Mouse (Mus musculus): Measurements from ENCODE around the gene Nupr1l. TPM values are rescaled to one million over a fixed set of nuclear protein-coding genes. Genes with fewer than 3 reads are reported as not detected.
A peak's percentile ranks its signal among the peaks of the same experiment; 100 is the strongest.
"Not testable (repeated sequence)": the region's sequence is repeated elsewhere in the genome, so short reads cannot be mapped to it uniquely, and the experiment has no call there.

Gene Nupr1l
- polyA plus RNA-seq, 1 experiment from 2014 or later = 3.7 TPM

- H3K36me3 ChIP-seq (ENCODE audit: control insufficient read depth, insufficient read depth, low read length) = 0 out of 2 replicates have a peak, but pooled peaks cover 4% of the 10 kb centered on the region
- WGBS = 35% methylated on average over 4 of the region's 4 CpGs
- H3K27ac ChIP-seq (ENCODE audit: low read depth, low read length) = peak overlapping the region; percentile 98
- peak overlapping the region; percentile 65 for H3K4me3 ChIP-seq (ENCODE audit: low read depth, low read length)
- H3K9me3 ChIP-seq (ENCODE audit: control insufficient read depth, low read length) = no peaks in the 10 kb centered on the region
- H3K9ac ChIP-seq (replicated peaks; ENCODE audit: low read depth, low read length) = peak overlapping the region; percentile 92
- H3K4me2 ChIP-seq (ENCODE audit: low read depth, low read length) = peak overlapping the region; percentile 75
- H3K4me1 ChIP-seq (ENCODE audit: control insufficient read depth, insufficient read depth, low read length) = no peaks in the 10 kb centered on the region
- no peak for ATAC-seq (ENCODE audit: low read depth)
- no peaks in the 10 kb centered on the region for H3K27me3 ChIP-seq (ENCODE audit: control insufficient read depth, insufficient read depth, low read length)
Observed at GRCm38 (mm10) chr5:129907775-129908174, 565 bp upstream of the Nupr1l start.

- no peaks in the 10 kb centered on the region for H3K27me3 ChIP-seq (ENCODE audit: control insufficient read depth, insufficient read depth, low read length)
- no peak for ATAC-seq (ENCODE audit: low read depth)
- H3K9ac ChIP-seq (replicated peaks; ENCODE audit: low read depth, low read length) = peak overlapping the region; percentile 92; the same call in 1 of the 2 replicates
- 65% methylated on average over 9 of the region's 9 CpGs for WGBS
- H3K36me3 ChIP-seq (ENCODE audit: control insufficient read depth, insufficient read depth, low read length) = no peaks in the 10 kb centered on the region
- peak overlapping the region; percentile 98 for H3K27ac ChIP-seq (ENCODE audit: low read depth, low read length)
- peak overlapping the region; percentile 75 for H3K4me2 ChIP-seq (ENCODE audit: low read depth, low read length)
- H3K9me3 ChIP-seq (ENCODE audit: control insufficient read depth, low read length) = no peaks in the 10 kb centered on the region
- H3K4me1 ChIP-seq (ENCODE audit: control insufficient read depth, insufficient read depth, low read length) = no peaks in the 10 kb centered on the region
- peak overlapping the region; percentile 65 for H3K4me3 ChIP-seq (ENCODE audit: low read depth, low read length)
Observed at GRCm38 (mm10) chr5:129909147-129909546, 807 bp downstream of the Nupr1l start.

- no peak overlapping the region for H3K9ac ChIP-seq (replicated peaks; ENCODE audit: low read depth, low read length)
- WGBS = 81% methylated on average over 7 of the region's 7 CpGs
- peak overlapping the region; percentile 75; the same call in 1 of the 2 replicates for H3K4me2 ChIP-seq (ENCODE audit: low read depth, low read length)
Observed at GRCm38 (mm10) chr5:129909591-129909990, 1.3 kb downstream of the Nupr1l start.

DNA sequence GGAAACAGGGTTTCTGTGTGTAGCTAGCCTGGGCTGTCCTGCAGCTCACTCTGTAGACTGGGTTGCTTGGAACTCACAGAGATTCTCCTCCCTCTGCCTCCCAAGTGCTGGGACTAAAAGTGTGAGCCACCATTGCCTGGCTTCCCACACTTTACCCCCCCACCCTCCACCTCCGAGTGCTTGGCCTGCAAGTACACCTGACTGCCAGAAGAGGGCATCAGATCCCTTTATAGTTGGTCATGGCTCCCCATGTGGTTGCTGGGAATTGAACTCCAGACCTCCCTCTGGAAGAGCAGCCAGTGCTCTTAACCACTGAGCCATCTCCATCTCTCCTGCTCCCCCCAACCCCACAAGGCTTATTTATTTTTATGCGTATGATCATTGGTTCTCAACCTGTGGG is 5.7 kb downstream of the Nupr1l start:
- no peak for ATAC-seq (ENCODE audit: low read depth)
- Histone ChIP-seq H3K36me3 (ENCODE audit: control insufficient read depth, insufficient read depth, low read length) (no peaks in the 10 kb centered on the region), H3K4me1 (ENCODE audit: control insufficient read depth, insufficient read depth, low read length) (no peaks in the 10 kb centered on the region), H3K9ac (replicated peaks; ENCODE audit: low read depth, low read length) (no peak overlapping the region), H3K4me2 (ENCODE audit: low read depth, low read length) (no peak overlapping the region), H3K4me3 (ENCODE audit: low read depth, low read length) (no peak overlapping the region), H3K27ac (ENCODE audit: low read depth, low read length) (no peak overlapping the region), H3K9me3 (ENCODE audit: control insufficient read depth, low read length) (no peaks in the 10 kb centered on the region), H3K27me3 (ENCODE audit: control insufficient read depth, insufficient read depth, low read length) (no peaks in the 10 kb centered on the region)
- 25% methylated on average over 2 of the region's 2 CpGs for WGBS

More at GRCm38 (mm10) chr5:129909591-129909990, 1.3 kb downstream of the Nupr1l start:
- H3K36me3 ChIP-seq (ENCODE audit: control insufficient read depth, insufficient read depth, low read length) = no peaks in the 10 kb centered on the region
- H3K27ac ChIP-seq (ENCODE audit: low read depth, low read length) = no peak overlapping the region
- no peak overlapping the region for H3K4me3 ChIP-seq (ENCODE audit: low read depth, low read length)
- no peaks in the 10 kb centered on the region for H3K9me3 ChIP-seq (ENCODE audit: control insufficient read depth, low read length)
- no peaks in the 10 kb centered on the region for H3K4me1 ChIP-seq (ENCODE audit: control insufficient read depth, insufficient read depth, low read length)
- no peaks in the 10 kb centered on the region for H3K27me3 ChIP-seq (ENCODE audit: control insufficient read depth, insufficient read depth, low read length)
- ATAC-seq (ENCODE audit: low read depth) = no peak

DNA sequence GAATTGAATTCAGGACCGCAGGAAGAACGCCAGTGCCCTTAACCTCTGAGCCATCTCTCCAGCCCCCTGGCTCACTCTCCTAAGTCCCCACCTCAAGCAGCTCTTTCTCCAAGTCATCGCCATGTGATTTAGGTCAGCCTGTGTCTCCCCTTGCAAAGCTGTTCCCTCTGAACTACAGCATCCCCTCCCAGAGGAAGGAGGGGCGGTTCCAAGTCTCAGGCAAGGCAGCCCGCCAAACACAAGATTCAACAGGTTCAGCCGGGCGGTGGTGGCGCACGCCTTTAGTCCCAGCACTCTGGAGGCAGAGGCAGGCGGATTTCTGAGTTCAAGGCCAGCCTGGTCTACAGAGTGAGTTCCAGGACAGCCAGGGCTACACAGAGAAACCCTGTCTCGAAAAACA is 7.2 kb downstream of the Nupr1l start:
- WGBS = 92% methylated on average over 11 of the region's 11 CpGs
- ATAC-seq (ENCODE audit: low read depth) = not testable (repeated sequence)

GRCm38 (mm10) chr5:129918065-129918651 is 9.8 kb downstream of the Nupr1l start:
- Histone ChIP-seq H3K27ac (ENCODE audit: low read depth, low read length) (no peak overlapping the region), H3K9ac (replicated peaks; ENCODE audit: low read depth, low read length) (no peak overlapping the region), H3K9me3 (ENCODE audit: control insufficient read depth, low read length) (no peaks in the 10 kb centered on the region), H3K4me2 (ENCODE audit: low read depth, low read length) (no peak overlapping the region), H3K4me1 (ENCODE audit: control insufficient read depth, insufficient read depth, low read length) (no peaks in the 10 kb centered on the region), H3K4me3 (ENCODE audit: low read depth, low read length) (no peak overlapping the region), H3K36me3 (ENCODE audit: control insufficient read depth, insufficient read depth, low read length) (no peaks in the 10 kb centered on the region), H3K27me3 (ENCODE audit: control insufficient read depth, insufficient read depth, low read length) (no peaks in the 10 kb centered on the region)
- 89% methylated on average over 24 of the region's 24 CpGs for WGBS
- ATAC-seq (ENCODE audit: low read depth) = no peak

More for the DNA sequence above, 7.2 kb downstream of the Nupr1l start:
- not testable (repeated sequence) for H3K27me3 ChIP-seq (ENCODE audit: control insufficient read depth, insufficient read depth, low read length); H3K27ac ChIP-seq (ENCODE audit: low read depth, low read length); H3K9ac ChIP-seq (replicated peaks; ENCODE audit: low read depth, low read length); H3K4me1 ChIP-seq (ENCODE audit: control insufficient read depth, insufficient read depth, low read length); H3K4me3 ChIP-seq (ENCODE audit: low read depth, low read length); H3K36me3 ChIP-seq (ENCODE audit: control insufficient read depth, insufficient read depth, low read length); H3K4me2 ChIP-seq (ENCODE audit: low read depth, low read length); H3K9me3 ChIP-seq (ENCODE audit: control insufficient read depth, low read length)

GRCm38 (mm10) chr5:129918752-129919151 is 10.4 kb downstream of the Nupr1l start:
- WGBS = 83% methylated on average over 9 of the region's 9 CpGs

DNA sequence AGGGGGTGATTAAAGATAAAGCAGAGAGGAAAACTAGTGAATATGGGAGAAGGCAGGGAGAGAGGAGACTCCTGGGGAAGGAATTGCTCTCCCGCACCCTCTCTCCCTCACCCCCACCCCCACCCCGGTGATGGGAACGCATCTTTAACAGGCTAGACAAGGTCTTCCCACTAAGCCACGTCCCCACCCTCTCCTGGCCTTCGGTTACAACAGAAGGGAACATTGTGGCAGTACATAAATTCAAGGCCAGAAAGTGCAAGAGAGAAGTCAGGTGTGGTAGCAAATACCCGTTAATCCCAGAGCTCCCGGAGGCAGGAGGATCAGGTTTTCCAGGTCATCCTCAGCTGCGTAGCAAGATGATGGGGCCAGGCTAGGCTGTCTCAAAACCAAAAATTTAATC is 11.0 kb downstream of the Nupr1l start:
- no peak overlapping the region for H3K4me2 ChIP-seq (ENCODE audit: low read depth, low read length)
- WGBS = 76% methylated on average over 8 of the region's 8 CpGs
- H3K27ac ChIP-seq (ENCODE audit: low read depth, low read length) = no peak overlapping the region
- no peaks in the 10 kb centered on the region for H3K9me3 ChIP-seq (ENCODE audit: control insufficient read depth, low read length)
- no peaks in the 10 kb centered on the region for H3K27me3 ChIP-seq (ENCODE audit: control insufficient read depth, insufficient read depth, low read length)
- H3K4me1 ChIP-seq (ENCODE audit: control insufficient read depth, insufficient read depth, low read length) = no peaks in the 10 kb centered on the region
- no peak overlapping the region for H3K4me3 ChIP-seq (ENCODE audit: low read depth, low read length)
- ATAC-seq (ENCODE audit: low read depth) = no peak
- no peaks in the 10 kb centered on the region for H3K36me3 ChIP-seq (ENCODE audit: control insufficient read depth, insufficient read depth, low read length)
- H3K9ac ChIP-seq (replicated peaks; ENCODE audit: low read depth, low read length) = no peak overlapping the region

More at GRCm38 (mm10) chr5:129918752-129919151, 10.4 kb downstream of the Nupr1l start:
- H3K4me1 ChIP-seq (ENCODE audit: control insufficient read depth, insufficient read depth, low read length) = no peaks in the 10 kb centered on the region
- no peak overlapping the region for H3K4me3 ChIP-seq (ENCODE audit: low read depth, low read length)
- no peak overlapping the region for H3K4me2 ChIP-seq (ENCODE audit: low read depth, low read length)
- no peaks in the 10 kb centered on the region for H3K9me3 ChIP-seq (ENCODE audit: control insufficient read depth, low read length)
- ATAC-seq (ENCODE audit: low read depth) = no peak
- H3K9ac ChIP-seq (replicated peaks; ENCODE audit: low read depth, low read length) = no peak overlapping the region
- no peaks in the 10 kb centered on the region for H3K27me3 ChIP-seq (ENCODE audit: control insufficient read depth, insufficient read depth, low read length)
- H3K36me3 ChIP-seq (ENCODE audit: control insufficient read depth, insufficient read depth, low read length) = no peaks in the 10 kb centered on the region
- no peak overlapping the region for H3K27ac ChIP-seq (ENCODE audit: low read depth, low read length)

GRCm38 (mm10) chr5:129921972-129922371 is 13.6 kb downstream of the Nupr1l start:
- Histone ChIP-seq H3K4me3 (ENCODE audit: low read depth, low read length) (no peak overlapping the region), H3K36me3 (ENCODE audit: control insufficient read depth, insufficient read depth, low read length) (no peaks in the 10 kb centered on the region), H3K27ac (ENCODE audit: low read depth, low read length) (no peak overlapping the region), H3K4me2 (ENCODE audit: low read depth, low read length) (no peak overlapping the region), H3K9ac (replicated peaks; ENCODE audit: low read depth, low read length) (no peak overlapping the region), H3K9me3 (ENCODE audit: control insufficient read depth, low read length) (no peaks in the 10 kb centered on the region), H3K27me3 (ENCODE audit: control insufficient read depth, insufficient read depth, low read length) (no peaks in the 10 kb centered on the region), H3K4me1 (ENCODE audit: control insufficient read depth, insufficient read depth, low read length) (no peaks in the 10 kb centered on the region)
- WGBS = 97% methylated on average over 4 of the region's 4 CpGs
- no peak for ATAC-seq (ENCODE audit: low read depth)

Measured in neural tube, embryonic 14.5 days (tissue).